Mouse (Mus musculus): ENCODE results near the gene Snapc5.
"Not testable (repeated sequence)": the region's sequence is repeated elsewhere in the genome, so short reads cannot be mapped to it uniquely, and the experiment has no call there.

Gene Snapc5

GRCm38 (mm10) chr9:64178974-64179646, at the start of gene Snapc5:
Gene Snapc5 (plus strand): TSS chr9:64179274.
- in situ Hi-C loops (cut with MseI, MboI) = loop anchor here (5.0 to 10.0 kb wide), 2 partner anchors 93 to 96 kb away; no protein-coding TSS in a partner anchor

DNA sequence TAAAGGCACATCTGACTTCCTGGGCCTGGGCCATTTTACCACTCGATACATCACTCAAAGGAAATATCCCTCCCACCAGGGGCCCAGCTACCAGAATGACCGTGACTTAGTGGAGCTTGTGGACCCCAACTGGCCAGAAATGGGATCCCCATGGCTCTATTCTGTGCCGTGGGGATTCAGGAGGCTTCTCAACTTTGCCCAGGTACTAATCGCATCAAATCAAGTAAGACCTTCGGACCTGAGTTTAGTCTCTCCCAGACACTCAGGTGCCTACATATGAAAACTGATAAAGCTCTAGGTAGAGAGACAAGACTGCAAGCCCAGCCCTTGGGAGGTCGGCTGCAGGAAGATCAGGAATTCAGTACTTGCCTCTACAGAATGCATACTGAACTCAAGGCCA, 47.5 kb upstream of the Snapc5 start:
- in situ Hi-C loops (cut with MseI, MboI) = no loop called here

DNA sequence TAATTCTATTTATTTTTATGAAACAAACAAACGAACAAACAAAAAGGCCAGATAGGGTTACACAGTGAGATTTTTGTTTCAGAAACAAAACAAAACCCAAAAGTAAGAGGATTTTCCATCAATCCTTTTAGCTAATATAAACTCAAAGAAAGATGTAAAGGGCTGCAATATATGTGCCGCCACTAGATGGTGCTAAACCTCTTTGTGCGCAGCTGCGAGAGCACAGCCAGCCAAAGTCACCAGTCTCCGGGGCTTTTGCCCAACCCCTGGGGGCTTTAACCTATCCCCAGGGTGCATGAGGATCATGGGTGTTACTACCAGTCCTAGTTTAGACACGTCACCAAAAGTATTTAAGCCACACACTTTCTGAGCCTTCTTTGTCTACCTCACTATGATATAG, 40.2 kb upstream of the Snapc5 start:
- in situ Hi-C loops (cut with MseI, MboI) = not testable (repeated sequence)

- in situ Hi-C loops (cut with MseI, MboI) = no loop called here
Measured at GRCm38 (mm10) chr9:64139879-64140278, 39.2 kb upstream of the Snapc5 start.

DNA sequence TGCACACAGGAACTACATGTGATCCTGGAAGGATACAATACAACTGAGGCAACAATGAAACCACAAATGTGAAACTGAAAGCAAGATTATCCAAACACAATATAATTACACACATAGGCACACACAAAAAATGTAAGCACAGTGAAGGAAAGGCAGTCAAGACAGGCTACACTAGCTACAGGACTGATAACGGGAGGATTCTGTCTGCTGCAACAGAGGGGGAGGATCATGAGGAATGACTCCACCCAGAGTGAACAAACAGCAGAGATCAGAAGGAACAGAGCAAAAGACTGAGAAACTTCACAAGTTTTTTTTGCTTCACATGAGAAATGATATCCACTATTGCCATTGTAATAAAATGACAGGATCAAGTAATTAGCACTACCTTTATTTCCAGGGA, 22.4 kb upstream of the Snapc5 start:
- in situ Hi-C loops (cut with MseI, MboI) = no loop called here

GRCm38 (mm10) chr9:64160471-64160870, 18.6 kb upstream of the Snapc5 start:
- in situ Hi-C loops (cut with MseI, MboI) = no loop called here

DNA sequence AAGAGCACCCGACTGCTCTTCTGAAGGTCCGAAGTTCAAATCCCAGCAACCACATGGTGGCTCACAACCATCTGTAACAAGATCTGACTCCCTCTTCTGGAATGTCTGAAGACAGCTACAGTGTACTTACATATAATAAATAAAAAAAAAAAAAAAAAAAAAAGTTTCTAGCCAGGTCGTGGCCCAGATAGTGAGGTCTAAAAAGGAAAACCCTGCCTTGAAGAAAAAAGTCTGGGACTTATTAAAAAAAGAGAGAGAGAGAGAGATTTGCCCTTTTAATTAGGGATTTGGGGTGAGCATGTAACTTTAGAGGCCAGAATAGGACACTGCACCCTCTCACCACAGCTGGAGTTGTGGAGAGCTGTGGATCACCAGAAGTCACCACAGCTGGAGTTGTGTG, 9.1 kb upstream of the Snapc5 start:
- in situ Hi-C loops (cut with MseI, MboI) = loop anchor here in 1 of 2 experiments (10.0 kb wide), 1 partner anchor 105 kb away; no protein-coding TSS in a partner anchor

DNA sequence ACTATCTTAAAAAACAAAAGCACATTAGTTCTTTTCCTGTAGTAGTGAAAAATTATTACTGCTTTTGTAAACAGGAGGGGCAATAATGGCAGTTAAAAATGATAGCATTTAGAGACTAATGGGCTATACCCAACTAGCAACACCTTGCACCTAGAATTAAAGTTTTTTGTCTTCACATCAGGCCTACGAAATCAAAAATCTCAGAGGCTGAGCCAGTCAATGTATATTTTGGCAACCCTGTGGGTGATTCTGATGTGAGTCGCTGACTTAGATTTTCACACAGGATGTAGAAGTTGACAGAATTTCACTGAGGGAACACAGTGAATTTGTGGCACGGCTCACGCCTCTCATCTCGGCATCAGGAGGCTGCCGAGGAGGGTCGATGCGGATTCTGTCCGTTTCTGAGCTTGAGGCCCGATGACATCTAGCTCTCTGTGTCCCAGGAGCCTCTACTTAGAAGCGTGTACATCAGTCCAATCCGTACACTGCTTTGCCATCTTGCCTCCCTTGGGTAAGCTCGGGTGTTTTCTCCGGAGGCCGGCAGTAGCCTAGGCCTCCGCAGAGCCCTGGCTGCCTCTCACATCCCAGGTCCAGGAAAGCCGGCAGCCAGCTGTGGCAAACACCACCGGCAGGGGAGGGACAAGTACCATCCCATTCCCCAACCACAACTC, 6.8 kb upstream of the Snapc5 start:
- in situ Hi-C loops (cut with MseI, MboI) = loop anchor here in 1 of 2 experiments (10.0 kb wide), 1 partner anchor 103 kb away; no protein-coding TSS in a partner anchor

- in situ Hi-C loops (cut with MseI, MboI) = loop anchor here in 1 of 2 experiments (10.0 kb wide), 1 partner anchor 102 kb away; no protein-coding TSS in a partner anchor
Measured at GRCm38 (mm10) chr9:64172816-64173665, 6.0 kb upstream of the Snapc5 start, which contains the start of the genes Zwilch and Rpl4. Gene Zwilch (minus strand): TSS chr9:64173104. Gene Rpl4 (plus strand): TSS chr9:64173375.

DNA sequence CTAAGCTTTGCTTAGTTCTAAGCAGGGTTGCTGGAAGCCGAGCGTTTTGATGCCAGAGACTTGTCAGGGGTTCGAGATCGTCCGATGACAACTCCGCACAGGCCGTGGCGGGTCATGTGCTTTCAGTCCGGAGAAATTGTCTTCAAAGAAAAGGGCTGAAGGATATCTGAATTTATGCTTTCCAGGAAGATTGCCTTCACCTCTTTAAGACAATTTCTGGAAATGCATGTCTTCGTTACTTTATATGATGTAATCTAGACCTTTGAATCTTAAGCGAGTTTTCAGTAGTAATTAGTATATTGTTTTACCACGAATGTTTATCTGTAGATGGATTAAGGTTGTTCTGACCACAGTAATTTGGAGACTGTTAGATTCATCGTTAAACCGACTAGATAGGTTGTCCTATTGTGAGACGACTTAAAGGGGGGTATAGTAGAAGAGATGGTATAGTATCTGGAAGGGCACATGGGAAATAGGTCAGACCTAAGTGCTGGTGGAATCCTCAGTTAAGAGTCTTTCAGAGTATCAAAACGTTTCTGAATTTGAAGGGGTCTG, 5.3 kb upstream of the Snapc5 start:
- in situ Hi-C loops (cut with MseI, MboI) = loop anchor here in 1 of 2 experiments (10.0 kb wide), 1 partner anchor 101 kb away; no protein-coding TSS in a partner anchor

DNA sequence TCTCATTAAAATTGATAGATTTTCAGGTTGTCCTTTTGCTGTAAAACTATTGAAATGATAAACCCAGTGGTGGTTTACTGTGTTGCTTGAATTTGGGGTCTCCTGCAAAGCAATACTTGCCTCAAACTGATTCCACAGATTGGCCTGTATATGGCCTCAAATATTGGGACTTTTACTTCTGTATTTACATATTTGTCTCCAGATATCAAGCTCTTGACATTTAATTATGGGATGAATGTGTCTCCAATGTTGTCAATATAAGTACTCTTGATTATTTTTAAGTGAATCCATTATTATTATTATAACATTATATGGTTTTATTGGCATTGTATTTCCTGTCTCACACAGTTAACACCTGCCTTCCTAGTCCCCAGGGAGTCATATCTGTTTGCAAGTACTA, 4.7 kb upstream of the Snapc5 start:
- in situ Hi-C loops (cut with MseI, MboI) = loop anchor here in 1 of 2 experiments (10.0 kb wide), 1 partner anchor 100 kb away; no protein-coding TSS in a partner anchor

GRCm38 (mm10) chr9:64174766-64175165, 4.3 kb upstream of the Snapc5 start:
- in situ Hi-C loops (cut with MseI, MboI) = loop anchor here (5.0 to 10.0 kb wide), 2 partner anchors 98 to 100 kb away; no protein-coding TSS in a partner anchor

DNA sequence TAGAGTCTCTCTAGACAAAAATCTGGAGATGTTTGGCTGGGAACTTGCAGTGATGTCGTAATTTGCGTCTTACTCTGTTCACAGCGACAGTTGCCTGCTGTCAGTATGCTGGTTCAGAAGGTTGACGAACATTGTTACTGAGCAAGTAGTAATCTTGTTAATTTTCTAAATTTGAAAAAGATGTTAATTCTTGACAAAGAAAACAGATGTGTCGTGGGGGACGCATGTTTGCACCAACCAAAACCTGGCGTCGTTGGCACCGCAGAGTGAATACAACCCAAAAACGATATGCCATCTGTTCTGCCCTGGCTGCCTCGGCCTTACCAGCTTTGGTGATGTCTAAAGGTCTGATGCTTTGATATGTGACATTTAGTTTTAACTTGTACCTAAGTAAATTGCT, 3.7 kb upstream of the Snapc5 start:
- in situ Hi-C loops (cut with MseI, MboI) = loop anchor here (5.0 to 10.0 kb wide), 2 partner anchors 97 to 99 kb away; no protein-coding TSS in a partner anchor

- in situ Hi-C loops (cut with MseI, MboI) = loop anchor here (5.0 to 10.0 kb wide), 2 partner anchors 94 to 96 kb away; no protein-coding TSS in a partner anchor
Measured at GRCm38 (mm10) chr9:64178610-64178973, 482 bp upstream of the Snapc5 start.

DNA sequence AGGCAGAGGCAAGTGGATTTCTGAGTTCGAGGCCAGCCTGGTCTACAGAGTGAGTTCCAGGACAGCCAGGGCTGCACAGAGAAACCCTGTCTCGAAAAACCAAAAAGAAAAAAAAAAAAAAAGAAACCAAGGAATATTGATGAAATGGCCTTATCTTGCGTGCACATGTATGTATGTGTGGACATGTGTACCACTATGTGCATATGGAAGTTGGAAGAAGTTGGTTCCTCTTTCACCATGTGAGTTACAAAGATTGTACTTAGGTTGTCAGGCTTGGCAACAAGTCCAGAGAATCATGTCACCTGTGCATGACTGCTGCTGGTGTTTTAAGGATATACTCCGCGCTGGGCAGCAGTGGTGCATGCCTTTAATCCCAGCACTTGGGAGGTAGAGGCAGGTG, 4.2 kb downstream of the Snapc5 start:
- in situ Hi-C loops (cut with MseI, MboI) = not testable (repeated sequence)

GRCm38 (mm10) chr9:64184166-64184840, 5.2 kb downstream of the Snapc5 start:
- in situ Hi-C loops (cut with MseI, MboI) = no loop called here

DNA sequence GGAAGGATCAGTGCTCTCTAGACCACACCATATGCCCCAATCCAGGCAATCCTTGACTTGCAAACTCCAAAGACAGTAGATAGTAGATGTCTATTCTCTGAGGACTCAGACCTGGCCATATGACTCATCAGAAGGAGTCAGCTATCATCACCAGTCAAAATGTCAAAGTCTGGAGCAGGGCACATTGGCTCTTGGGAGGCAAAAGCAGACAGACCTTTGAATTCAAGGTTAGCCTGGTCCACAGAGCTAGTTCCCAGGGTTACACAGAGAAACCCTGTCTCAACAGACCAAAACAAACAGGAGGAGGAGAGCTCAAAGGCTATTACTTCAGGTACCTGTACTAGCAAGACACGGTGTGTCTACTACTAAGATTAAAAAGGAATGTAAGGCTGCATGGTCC, 14.8 kb downstream of the Snapc5 start:
- in situ Hi-C loops (cut with MseI, MboI) = no loop called here

- in situ Hi-C loops (cut with MseI, MboI) = no loop called here
Measured at GRCm38 (mm10) chr9:64195554-64195953, 16.5 kb downstream of the Snapc5 start.

DNA sequence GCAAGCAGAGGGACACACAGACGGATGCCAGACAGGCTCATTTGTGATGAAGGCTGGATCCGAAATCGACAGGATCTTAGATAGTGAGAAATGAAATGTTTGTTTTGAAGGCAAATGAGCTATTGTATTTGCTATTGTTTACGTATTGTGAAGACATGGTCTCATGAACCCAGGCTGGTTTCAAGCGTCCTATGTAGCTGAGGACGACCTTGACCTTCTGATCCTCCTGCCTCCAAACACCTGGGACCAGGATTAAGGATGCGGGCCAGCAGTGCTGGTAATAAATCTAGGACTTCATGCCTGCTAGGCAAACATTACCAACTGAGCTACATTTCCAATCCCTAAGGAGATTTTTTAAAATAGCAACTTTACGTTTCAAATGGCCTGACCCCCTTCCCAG, 18.4 kb downstream of the Snapc5 start:
- in situ Hi-C loops (cut with MseI, MboI) = no loop called here

- in situ Hi-C loops (cut with MseI, MboI) = no loop called here
Measured at GRCm38 (mm10) chr9:64198068-64198762, 19.1 kb downstream of the Snapc5 start.
